Mouse (Mus musculus): Measurements from ENCODE around the gene Nudt19. TPM values are rescaled to one million over a fixed set of nuclear protein-coding genes. Genes with fewer than 3 reads are reported as not detected.
A peak's percentile ranks its signal among the peaks of the same experiment; 100 is the strongest.

Nudt19 gene
- 81.1 and 87.4 TPM in 2 replicates for polyA plus RNA-seq (2015; fragmentation: Nextera tagmentation; extraction: Ambion mirVana)

DNA sequence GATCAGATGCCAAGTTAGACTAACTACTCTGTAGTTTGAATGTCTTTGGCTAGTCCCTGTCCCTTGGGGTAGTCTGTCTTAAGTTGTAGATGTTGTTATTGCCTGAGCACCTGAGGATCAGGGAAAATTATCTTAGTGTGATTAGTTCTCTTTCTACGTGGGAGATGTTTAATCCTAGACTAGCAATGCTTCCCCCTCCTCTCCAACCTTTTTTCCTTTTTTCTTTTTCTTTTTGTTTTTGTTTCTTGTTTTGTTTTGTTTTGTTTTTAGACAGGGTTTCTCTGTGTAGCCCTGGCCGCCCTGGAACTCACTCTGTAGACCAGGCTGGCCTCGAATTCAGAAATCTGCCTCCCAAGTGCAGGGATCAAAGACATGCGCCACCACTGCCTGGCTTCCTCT is at the start of gene Nudt19:
TSS of gene Nudt19 (minus strand) at position 100 of the 399 bp plus-strand sequence.
- no peak for TF ChIP-seq CTCF (IDR thresholded peaks at IDR 0.05; ENCODE audit: low read depth)
- ATAC-seq = no peak
- WGBS = 55% methylated on average over 4 of the region's 4 CpGs

DNA sequence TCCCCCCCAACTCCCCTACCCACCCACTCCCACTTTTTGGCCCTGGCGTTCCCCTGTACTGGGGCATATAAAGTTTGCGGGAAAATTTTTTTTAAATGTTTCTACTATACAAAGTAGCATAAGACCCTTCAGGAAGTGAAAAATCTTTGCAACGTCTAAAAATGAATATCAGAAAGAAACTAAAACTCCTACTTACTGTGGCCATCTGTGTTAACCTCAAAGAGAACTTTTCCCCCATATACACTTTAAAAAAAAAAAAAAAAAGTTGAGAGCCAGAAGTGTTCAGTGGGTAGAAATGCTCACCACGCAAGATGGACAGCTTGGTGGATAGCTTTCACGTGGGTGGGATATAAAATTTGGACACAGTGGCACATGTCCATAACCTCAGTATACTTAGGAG is 46.7 kb upstream of the Nudt19 start:
- no peak for TF ChIP-seq CTCF (IDR thresholded peaks at IDR 0.05; ENCODE audit: low read depth)
- no peaks in the 10 kb centered on the region for H3K27me3 ChIP-seq (replicated peaks; ENCODE audit: control insufficient read depth, insufficient read depth, low read length)
- H3K4me2 ChIP-seq (replicated peaks; ENCODE audit: low read depth) = no peak overlapping the region
- H3K4me1 ChIP-seq (replicated peaks; ENCODE audit: control insufficient read depth, insufficient read depth, low read length) = no peaks in the 10 kb centered on the region
- no peaks in the 10 kb centered on the region for H3K9me3 ChIP-seq (ENCODE audit: control insufficient read depth)
- WGBS = 94% methylated on average over 5 of the region's 5 CpGs
- peaks cover 32% of the 10 kb centered on the region for H3K36me3 ChIP-seq (ENCODE audit: control insufficient read depth, insufficient read depth)
- H3K9ac ChIP-seq (ENCODE audit: low read depth, low read length) = no peak overlapping the region
- no peak for ATAC-seq
- H3K27ac ChIP-seq (ENCODE audit: low read depth, low read length) = no peak overlapping the region
- H3K4me3 ChIP-seq (ENCODE audit: low read depth, low read length) = no peak overlapping the region

More for the DNA sequence above, at the start of gene Nudt19:
- Histone ChIP-seq H3K4me2 (replicated peaks; ENCODE audit: low read depth) (peak within 1 kb of the TSS; percentile 97), H3K9ac (ENCODE audit: low read depth, low read length) (peak within 1 kb of the TSS; percentile 94), H3K27me3 (replicated peaks; ENCODE audit: control insufficient read depth, insufficient read depth, low read length) (no peaks in the 10 kb centered on the region), H3K9me3 (ENCODE audit: control insufficient read depth) (no peaks in the 10 kb centered on the region), H3K4me3 (ENCODE audit: low read depth, low read length) (peak within 1 kb of the TSS; percentile 75), H3K27ac (ENCODE audit: low read depth, low read length) (peak within 1 kb of the TSS; percentile 100), H3K4me1 (replicated peaks; ENCODE audit: control insufficient read depth, insufficient read depth, low read length) (peaks cover 3% of the 10 kb centered on the region; the same call in 1 of the 2 replicates), H3K36me3 (ENCODE audit: control insufficient read depth, insufficient read depth) (peaks cover 6% of the 10 kb centered on the region; the same call in 1 of the 2 replicates)

DNA sequence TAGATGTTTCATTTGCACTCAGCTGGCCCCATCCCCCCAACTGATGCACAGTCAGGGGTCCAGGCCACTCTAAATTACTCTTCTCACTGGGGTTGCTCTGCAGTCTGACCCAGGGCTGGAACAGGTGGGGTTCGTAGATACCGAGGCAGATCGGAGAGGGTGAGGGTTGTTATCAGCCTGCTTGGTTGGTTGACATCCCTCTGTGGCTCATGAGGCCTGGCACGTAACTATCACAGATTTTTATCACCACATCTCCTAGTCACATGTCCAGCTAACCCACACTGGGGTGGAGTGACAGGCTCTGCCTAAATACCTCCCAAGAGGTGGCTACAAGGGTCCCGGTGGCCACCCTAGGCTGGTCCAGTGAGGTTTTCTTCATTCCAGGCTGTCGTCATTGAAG is 45.0 kb upstream of the Nudt19 start:
- ATAC-seq = no peak
- H3K4me1 ChIP-seq (replicated peaks; ENCODE audit: control insufficient read depth, insufficient read depth, low read length) = no peaks in the 10 kb centered on the region
- no peak overlapping the region for H3K27ac ChIP-seq (ENCODE audit: low read depth, low read length)
- no peak overlapping the region for H3K9ac ChIP-seq (ENCODE audit: low read depth, low read length)
- no peaks in the 10 kb centered on the region for H3K27me3 ChIP-seq (replicated peaks; ENCODE audit: control insufficient read depth, insufficient read depth, low read length)
- H3K36me3 ChIP-seq (ENCODE audit: control insufficient read depth, insufficient read depth) = peaks cover 26% of the 10 kb centered on the region
- no peak for TF ChIP-seq CTCF (IDR thresholded peaks at IDR 0.05; ENCODE audit: low read depth)
- no peak overlapping the region for H3K4me2 ChIP-seq (replicated peaks; ENCODE audit: low read depth)
- 85% methylated on average over 6 of the region's 6 CpGs for WGBS
- no peak overlapping the region for H3K4me3 ChIP-seq (ENCODE audit: low read depth, low read length)
- H3K9me3 ChIP-seq (ENCODE audit: control insufficient read depth) = no peaks in the 10 kb centered on the region

DNA sequence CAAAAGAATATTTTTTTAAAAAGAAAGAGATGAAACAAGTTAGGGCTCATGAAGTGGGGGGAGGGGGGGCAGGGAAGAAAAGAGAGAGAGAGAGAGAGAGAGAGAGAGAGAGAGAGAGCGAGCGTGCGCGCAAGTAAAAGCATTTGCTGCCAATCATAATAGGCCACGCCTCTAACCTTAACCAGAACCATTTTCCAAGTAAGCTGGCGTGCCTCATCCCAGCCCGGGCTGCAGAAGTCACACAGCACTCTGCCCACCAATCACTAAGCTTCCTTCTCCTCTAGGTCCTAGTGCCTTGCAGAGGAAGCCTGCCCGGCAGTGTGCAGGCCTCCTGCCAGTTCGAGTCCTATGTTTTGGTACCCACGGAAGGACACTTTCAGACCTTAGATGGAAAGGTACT is 43.9 kb upstream of the Nudt19 start:
- 92% methylated on average over 10 of the region's 10 CpGs for WGBS
- ATAC-seq = no peak
- H3K27me3 ChIP-seq (replicated peaks; ENCODE audit: control insufficient read depth, insufficient read depth, low read length) = no peaks in the 10 kb centered on the region

DNA sequence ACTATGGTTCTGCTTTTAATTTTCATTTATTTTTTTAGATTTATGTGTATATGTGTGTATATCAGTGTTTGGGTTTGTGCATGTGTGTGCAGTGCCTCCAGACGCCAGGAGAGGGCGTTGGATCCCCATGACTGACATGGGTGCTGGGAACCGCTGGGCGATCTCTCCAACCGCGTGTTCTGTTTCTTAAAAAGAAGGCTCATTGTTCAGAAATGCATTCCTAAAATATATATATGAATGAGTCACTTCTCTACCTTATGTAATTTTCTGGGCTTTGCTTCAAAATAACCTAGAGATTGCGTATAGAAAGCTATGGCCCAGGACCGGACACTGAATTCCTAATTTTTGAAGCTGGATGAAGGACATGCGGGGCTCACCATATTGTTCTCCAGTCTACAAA is 43.4 kb upstream of the Nudt19 start:
- WGBS = 91% methylated on average over 9 of the region's 9 CpGs
- no peak overlapping the region for H3K4me3 ChIP-seq (ENCODE audit: low read depth, low read length)

More for the DNA sequence above, 43.9 kb upstream of the Nudt19 start:
- H3K9me3 ChIP-seq (ENCODE audit: control insufficient read depth) = no peaks in the 10 kb centered on the region
- no peak overlapping the region for H3K9ac ChIP-seq (ENCODE audit: low read depth, low read length)
- no peak overlapping the region for H3K4me2 ChIP-seq (replicated peaks; ENCODE audit: low read depth)
- TF ChIP-seq CTCF (IDR thresholded peaks at IDR 0.05; ENCODE audit: low read depth) = no peak
- peaks cover 35% of the 10 kb centered on the region for H3K36me3 ChIP-seq (ENCODE audit: control insufficient read depth, insufficient read depth)
- no peak overlapping the region for H3K4me3 ChIP-seq (ENCODE audit: low read depth, low read length)
- no peak overlapping the region for H3K27ac ChIP-seq (ENCODE audit: low read depth, low read length)
- no peaks in the 10 kb centered on the region for H3K4me1 ChIP-seq (replicated peaks; ENCODE audit: control insufficient read depth, insufficient read depth, low read length)

DNA sequence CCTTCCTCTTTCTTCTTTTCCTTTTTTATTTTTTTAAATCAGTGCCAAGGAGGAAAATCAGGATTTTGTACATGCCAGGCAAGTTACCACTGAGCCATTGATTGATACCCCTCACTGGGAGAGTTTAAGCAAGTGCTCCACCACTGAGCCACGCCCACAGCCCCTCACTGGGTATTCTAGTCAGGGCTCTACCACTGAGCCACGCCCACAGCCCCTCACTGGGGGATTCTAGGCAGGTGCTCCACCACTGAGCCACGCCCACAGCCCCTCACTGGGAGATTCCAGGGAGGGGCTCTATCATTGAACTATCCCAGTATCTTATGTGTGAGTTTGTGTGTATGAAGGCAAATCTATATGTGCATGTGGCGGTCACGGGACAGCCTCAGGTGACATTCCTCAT is 38.2 kb upstream of the Nudt19 start:
- no peak overlapping the region for H3K4me2 ChIP-seq (replicated peaks; ENCODE audit: low read depth)
- H3K4me3 ChIP-seq (ENCODE audit: low read depth, low read length) = no peak overlapping the region
- WGBS = 91% methylated on average over 5 of the region's 5 CpGs
- no peaks in the 10 kb centered on the region for H3K9me3 ChIP-seq (ENCODE audit: control insufficient read depth)
- H3K4me1 ChIP-seq (replicated peaks; ENCODE audit: control insufficient read depth, insufficient read depth, low read length) = no peaks in the 10 kb centered on the region
- TF ChIP-seq CTCF (IDR thresholded peaks at IDR 0.05; ENCODE audit: low read depth) = no peak
- ATAC-seq = no peak
- no peak overlapping the region for H3K27ac ChIP-seq (ENCODE audit: low read depth, low read length)
- H3K36me3 ChIP-seq (ENCODE audit: control insufficient read depth, insufficient read depth) = peaks cover 42% of the 10 kb centered on the region
- H3K9ac ChIP-seq (ENCODE audit: low read depth, low read length) = no peak overlapping the region
- H3K27me3 ChIP-seq (replicated peaks; ENCODE audit: control insufficient read depth, insufficient read depth, low read length) = no peaks in the 10 kb centered on the region

More for the DNA sequence above, 43.4 kb upstream of the Nudt19 start:
- no peak overlapping the region for H3K4me2 ChIP-seq (replicated peaks; ENCODE audit: low read depth)
- H3K27ac ChIP-seq (ENCODE audit: low read depth, low read length) = no peak overlapping the region
- no peak for ATAC-seq
- H3K27me3 ChIP-seq (replicated peaks; ENCODE audit: control insufficient read depth, insufficient read depth, low read length) = no peaks in the 10 kb centered on the region
- TF ChIP-seq CTCF (IDR thresholded peaks at IDR 0.05; ENCODE audit: low read depth) = peak; percentile 16; the same call in 1 of the 2 replicates
- H3K36me3 ChIP-seq (ENCODE audit: control insufficient read depth, insufficient read depth) = peaks cover 35% of the 10 kb centered on the region
- H3K9ac ChIP-seq (ENCODE audit: low read depth, low read length) = no peak overlapping the region
- H3K9me3 ChIP-seq (ENCODE audit: control insufficient read depth) = no peaks in the 10 kb centered on the region
- no peaks in the 10 kb centered on the region for H3K4me1 ChIP-seq (replicated peaks; ENCODE audit: control insufficient read depth, insufficient read depth, low read length)

Data from intestine, postnatal 0 days (tissue).